Mouse (Mus musculus): ENCODE data around the gene Gne. TPM values are rescaled to one million over a fixed set of nuclear protein-coding genes. Genes with fewer than 3 reads are reported as not detected.

Gne gene
- polyA plus RNA-seq, 1 experiment from 2014 or later, result 20.7 TPM

DNA sequence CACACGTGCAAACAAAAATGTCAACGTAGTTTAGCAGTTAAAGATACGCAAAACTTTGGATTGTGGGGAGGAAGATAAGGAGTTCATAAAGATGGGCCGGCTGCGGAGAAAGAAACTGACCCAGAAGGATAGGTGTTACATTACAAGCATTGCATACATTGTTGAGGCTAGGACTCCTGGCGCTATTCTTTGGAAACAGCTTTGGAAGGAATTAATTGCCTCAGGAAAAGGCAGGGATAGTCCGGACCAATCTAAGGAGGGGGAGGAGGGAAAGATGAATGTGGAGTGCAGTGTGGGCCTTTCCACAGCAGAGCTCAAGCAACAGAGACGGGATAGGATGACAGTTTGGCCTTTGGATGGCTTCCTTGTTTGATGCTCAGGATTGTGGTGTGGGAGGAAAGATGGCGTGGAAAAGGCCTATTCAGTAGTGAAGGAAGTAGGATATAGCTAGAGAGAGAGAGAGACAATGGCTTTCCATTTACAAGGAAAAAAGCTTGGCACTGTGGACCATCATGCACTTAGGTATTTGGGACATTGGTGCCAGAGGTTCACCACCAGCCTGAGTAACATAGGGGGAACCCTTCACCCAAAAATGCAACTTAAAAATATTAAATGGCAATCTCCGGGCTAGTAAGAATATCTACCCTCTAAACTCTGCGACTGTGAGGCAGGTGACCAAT is 70.4 kb downstream of the Gne start:
- Histone ChIP-seq H3K4me1 (ENCODE audit: control insufficient read depth, insufficient read depth, low read length) (peaks cover 6% of the 10 kb centered on the region; the same call in 1 of the 2 replicates), H3K4me3 (ENCODE audit: low read depth, low read length) (peak overlapping the region; percentile 85), H3K36me3 (ENCODE audit: control insufficient read depth, insufficient read depth, low read length) (0 out of 2 replicates have a peak, but pooled peaks cover 2% of the 10 kb centered on the region), H3K27ac (replicated peaks; ENCODE audit: low read depth, low read length) (no peak overlapping the region), H3K9ac (ENCODE audit: low read length) (peak overlapping the region; percentile 85; the same call in 1 of the 2 replicates), H3K27me3 (ENCODE audit: control insufficient read depth, insufficient read depth, low read length) (no peaks in the 10 kb centered on the region), H3K9me3 (ENCODE audit: control insufficient read depth, low read length) (no peaks in the 10 kb centered on the region), H3K4me2 (ENCODE audit: low read depth, severe bottlenecking) (peak overlapping the region; percentile 70)
- no peak for ATAC-seq (ENCODE audit: insufficient number of reproducible peaks, low FRiP score, low TSS enrichment, low read depth)
- no peak for DNase-seq (ENCODE audit: low spot score)
- 31% methylated on average over 11 of the region's 11 CpGs for WGBS

DNA sequence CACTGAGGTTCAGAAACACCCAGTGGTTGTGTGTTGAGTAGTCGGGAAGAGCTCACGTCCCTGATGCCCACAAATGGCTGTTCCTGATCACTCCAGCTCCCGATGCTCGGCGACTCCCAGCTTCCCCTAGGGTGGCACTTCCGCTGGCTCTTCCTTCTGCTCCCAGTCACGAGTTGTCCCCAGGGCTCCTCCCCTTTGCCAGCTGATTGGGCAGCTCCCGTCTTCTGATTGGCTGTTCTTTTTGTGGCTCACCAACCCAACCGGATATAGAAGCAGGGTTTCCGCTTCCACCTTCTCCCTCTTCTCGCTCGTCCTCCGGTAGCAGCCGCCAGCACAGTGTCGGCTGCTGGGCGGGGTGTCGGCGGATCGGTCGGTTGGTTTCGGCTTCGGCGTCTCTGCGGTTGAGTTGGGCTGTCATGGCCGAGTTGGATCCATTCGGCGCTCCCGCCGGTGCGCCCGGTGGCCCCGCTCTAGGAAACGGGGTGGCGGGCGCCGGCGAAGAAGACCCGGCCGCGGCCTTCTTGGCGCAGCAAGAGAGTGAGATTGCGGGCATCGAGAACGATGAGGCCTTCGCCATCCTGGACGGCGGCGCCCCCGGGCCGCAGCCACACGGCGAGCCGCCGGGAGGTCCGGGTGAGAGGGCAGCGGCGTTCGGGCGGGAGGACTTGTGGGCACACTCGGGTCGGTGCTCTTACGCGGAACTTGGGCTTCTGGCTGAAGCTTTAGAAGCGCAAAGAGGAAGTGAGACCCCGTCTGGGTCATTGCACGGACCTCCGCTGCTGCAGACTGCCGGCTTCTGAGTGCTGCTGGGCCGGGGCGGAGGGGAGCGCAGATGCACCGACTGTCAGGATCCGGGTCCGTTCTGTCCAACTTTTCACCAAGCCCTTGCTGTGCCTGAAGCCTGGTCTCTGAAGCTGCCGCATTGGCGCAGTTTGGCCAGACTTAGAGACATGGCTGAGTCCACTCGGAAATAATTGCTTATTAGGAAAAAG is 71.3 kb downstream of the Gne start:
- Histone ChIP-seq H3K36me3 (ENCODE audit: control insufficient read depth, insufficient read depth, low read length) (0 out of 2 replicates have a peak, but pooled peaks cover 2% of the 10 kb centered on the region), H3K9me3 (ENCODE audit: control insufficient read depth, low read length) (no peaks in the 10 kb centered on the region), H3K9ac (ENCODE audit: low read length) (peak overlapping the region; percentile 85), H3K27me3 (ENCODE audit: control insufficient read depth, insufficient read depth, low read length) (no peaks in the 10 kb centered on the region), H3K4me1 (ENCODE audit: control insufficient read depth, insufficient read depth, low read length) (peaks cover 6% of the 10 kb centered on the region; the same call in 1 of the 2 replicates), H3K4me2 (ENCODE audit: low read depth, severe bottlenecking) (peak overlapping the region; percentile 70), H3K4me3 (ENCODE audit: low read depth, low read length) (peak overlapping the region; percentile 85), H3K27ac (replicated peaks; ENCODE audit: low read depth, low read length) (no peak overlapping the region)
- ATAC-seq (ENCODE audit: insufficient number of reproducible peaks, low FRiP score, low TSS enrichment, low read depth) (peak; percentile 94), DNase-seq (ENCODE audit: low spot score) (peak; percentile 93)
- whole genome bisulfite sequencing, result under 1% methylated on average over 76 of the region's 77 CpGs

DNA sequence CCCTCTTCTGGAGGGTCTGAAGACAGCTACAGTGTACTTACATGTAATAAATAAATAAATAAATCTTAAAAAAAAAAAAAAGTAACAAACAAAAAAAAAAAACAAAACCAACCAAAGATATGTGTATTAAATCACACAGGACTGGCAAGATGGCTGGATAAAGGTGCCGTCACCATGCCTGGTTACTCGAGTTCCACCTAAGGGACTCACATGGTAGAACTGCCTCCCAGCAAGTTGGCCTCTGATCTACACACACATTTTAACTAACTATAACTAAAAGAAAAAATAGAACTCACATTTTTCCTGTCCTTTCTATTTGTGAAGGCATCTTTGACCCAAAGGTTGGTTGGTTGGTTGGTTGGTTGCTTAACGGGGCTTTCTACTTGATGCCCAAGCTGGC is 72.2 kb downstream of the Gne start:
- WGBS, result 83% methylated on average over 3 of the region's 3 CpGs
- peaks cover 6% of the 10 kb centered on the region; the same call in 1 of the 2 replicates for H3K4me1 ChIP-seq (ENCODE audit: control insufficient read depth, insufficient read depth, low read length)
- ATAC-seq (ENCODE audit: insufficient number of reproducible peaks, low FRiP score, low TSS enrichment, low read depth) (no peak), DNase-seq (ENCODE audit: low spot score) (no peak)
- H3K9ac ChIP-seq (ENCODE audit: low read length), result peak overlapping the region; percentile 36; the same call in 1 of the 2 replicates
- H3K9me3 ChIP-seq (ENCODE audit: control insufficient read depth, low read length), result no peaks in the 10 kb centered on the region
- peak overlapping the region; percentile 70 for H3K4me2 ChIP-seq (ENCODE audit: low read depth, severe bottlenecking)
- no peak overlapping the region for H3K27ac ChIP-seq (replicated peaks; ENCODE audit: low read depth, low read length)
- H3K4me3 ChIP-seq (ENCODE audit: low read depth, low read length), result peak overlapping the region; percentile 85
- H3K36me3 ChIP-seq (ENCODE audit: control insufficient read depth, insufficient read depth, low read length), result 0 out of 2 replicates have a peak, but pooled peaks cover 2% of the 10 kb centered on the region
- H3K27me3 ChIP-seq (ENCODE audit: control insufficient read depth, insufficient read depth, low read length), result no peaks in the 10 kb centered on the region

- Histone ChIP-seq H3K27ac (replicated peaks; ENCODE audit: low read depth, low read length) (no peak overlapping the region), H3K9me3 (ENCODE audit: control insufficient read depth, low read length) (no peaks in the 10 kb centered on the region), H3K4me3 (ENCODE audit: low read depth, low read length) (no peak overlapping the region), H3K27me3 (ENCODE audit: control insufficient read depth, insufficient read depth, low read length) (no peaks in the 10 kb centered on the region), H3K4me1 (ENCODE audit: control insufficient read depth, insufficient read depth, low read length) (peaks cover 6% of the 10 kb centered on the region; the same call in 1 of the 2 replicates), H3K36me3 (ENCODE audit: control insufficient read depth, insufficient read depth, low read length) (0 out of 2 replicates have a peak, but pooled peaks cover 2% of the 10 kb centered on the region), H3K4me2 (ENCODE audit: low read depth, severe bottlenecking) (no peak overlapping the region), H3K9ac (ENCODE audit: low read length) (no peak overlapping the region)
- WGBS, result 48% methylated on average over 2 of the region's 2 CpGs
- no peak for DNase-seq (ENCODE audit: low spot score)
- no peak for ATAC-seq (ENCODE audit: insufficient number of reproducible peaks, low FRiP score, low TSS enrichment, low read depth)
Observed at GRCm38 (mm10) chr4:44010893-44011292, 73.1 kb downstream of the Gne start.

DNA sequence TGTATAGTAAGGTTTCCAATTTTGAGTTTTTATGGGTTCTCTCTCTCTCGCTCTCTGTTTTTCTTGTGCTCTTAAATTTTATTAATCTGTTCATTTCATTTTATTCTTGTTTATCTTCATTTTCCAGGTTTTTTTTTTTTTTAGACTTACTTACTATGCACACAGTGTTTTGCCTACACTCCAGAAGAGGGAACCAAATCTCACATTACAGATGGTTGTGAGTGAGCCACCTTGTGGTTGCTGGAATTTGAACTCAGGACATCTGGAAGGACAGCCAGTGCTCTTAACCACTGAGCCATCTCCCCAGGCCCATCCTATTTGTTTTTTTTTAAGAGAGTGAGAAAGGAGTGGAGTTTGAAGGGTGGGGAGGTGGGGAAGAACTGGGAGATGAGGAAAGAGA is 73.8 kb downstream of the Gne start:
- Histone ChIP-seq H3K27ac (replicated peaks; ENCODE audit: low read depth, low read length) (no peak overlapping the region), H3K27me3 (ENCODE audit: control insufficient read depth, insufficient read depth, low read length) (no peaks in the 10 kb centered on the region), H3K4me3 (ENCODE audit: low read depth, low read length) (no peak overlapping the region), H3K4me1 (ENCODE audit: control insufficient read depth, insufficient read depth, low read length) (peaks cover 6% of the 10 kb centered on the region; the same call in 1 of the 2 replicates), H3K36me3 (ENCODE audit: control insufficient read depth, insufficient read depth, low read length) (0 out of 2 replicates have a peak, but pooled peaks cover 2% of the 10 kb centered on the region), H3K9ac (ENCODE audit: low read length) (no peak overlapping the region), H3K9me3 (ENCODE audit: control insufficient read depth, low read length) (no peaks in the 10 kb centered on the region), H3K4me2 (ENCODE audit: low read depth, severe bottlenecking) (no peak overlapping the region)
- WGBS, result 91% methylated on average over 1 of the region's 1 CpGs
- no peak for DNase-seq (ENCODE audit: low spot score)
- ATAC-seq (ENCODE audit: insufficient number of reproducible peaks, low FRiP score, low TSS enrichment, low read depth), result no peak

DNA sequence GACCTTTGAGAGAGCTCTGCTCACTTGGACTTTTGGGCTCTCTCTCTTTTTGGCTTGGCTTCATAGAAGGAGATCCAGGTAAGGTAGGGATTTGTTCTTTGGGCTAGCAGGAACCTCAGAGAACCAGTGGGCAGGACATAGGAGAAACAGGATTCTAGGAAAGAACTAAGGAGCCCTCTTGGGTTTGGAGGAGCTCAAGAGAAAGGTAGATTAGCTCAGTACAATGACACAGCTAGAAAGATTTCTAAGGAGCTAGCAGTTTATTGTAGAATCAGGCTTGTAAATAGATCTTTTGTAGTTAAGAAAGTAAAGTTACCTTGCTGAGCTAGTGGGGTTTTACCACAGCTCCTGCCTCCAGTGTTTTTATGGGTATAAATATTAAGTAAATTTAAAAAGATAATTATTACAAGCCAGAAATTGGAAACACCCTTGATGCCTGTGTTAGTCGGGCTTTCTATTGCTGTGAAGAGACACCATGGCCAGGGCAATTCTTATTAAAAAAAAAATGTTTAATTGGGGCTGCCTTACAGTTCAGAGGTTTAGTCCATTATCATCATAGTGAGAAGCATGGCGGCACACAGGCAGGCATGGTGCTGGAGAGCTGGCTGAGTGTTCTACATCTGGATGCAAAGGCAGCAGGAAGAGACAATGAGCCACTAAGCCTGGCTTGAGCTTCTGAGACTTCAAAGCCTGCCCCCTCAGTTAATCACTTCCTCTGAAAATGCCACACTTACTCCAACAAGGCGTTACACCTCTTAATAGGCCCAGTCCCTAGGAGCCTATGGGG is 79.2 kb downstream of the Gne start:
- Histone ChIP-seq H3K4me2 (ENCODE audit: low read depth, severe bottlenecking) (no peak overlapping the region), H3K9ac (ENCODE audit: low read length) (no peak overlapping the region), H3K36me3 (ENCODE audit: control insufficient read depth, insufficient read depth, low read length) (no peaks in the 10 kb centered on the region), H3K9me3 (ENCODE audit: control insufficient read depth, low read length) (no peaks in the 10 kb centered on the region), H3K27ac (replicated peaks; ENCODE audit: low read depth, low read length) (no peak overlapping the region), H3K27me3 (ENCODE audit: control insufficient read depth, insufficient read depth, low read length) (no peaks in the 10 kb centered on the region), H3K4me1 (ENCODE audit: control insufficient read depth, insufficient read depth, low read length) (no peaks in the 10 kb centered on the region), H3K4me3 (ENCODE audit: low read depth, low read length) (no peak overlapping the region)
- DNase-seq (ENCODE audit: low spot score) (no peak), ATAC-seq (ENCODE audit: insufficient number of reproducible peaks, low FRiP score, low TSS enrichment, low read depth) (no peak)
- 70% methylated on average over 3 of the region's 3 CpGs for WGBS

DNA sequence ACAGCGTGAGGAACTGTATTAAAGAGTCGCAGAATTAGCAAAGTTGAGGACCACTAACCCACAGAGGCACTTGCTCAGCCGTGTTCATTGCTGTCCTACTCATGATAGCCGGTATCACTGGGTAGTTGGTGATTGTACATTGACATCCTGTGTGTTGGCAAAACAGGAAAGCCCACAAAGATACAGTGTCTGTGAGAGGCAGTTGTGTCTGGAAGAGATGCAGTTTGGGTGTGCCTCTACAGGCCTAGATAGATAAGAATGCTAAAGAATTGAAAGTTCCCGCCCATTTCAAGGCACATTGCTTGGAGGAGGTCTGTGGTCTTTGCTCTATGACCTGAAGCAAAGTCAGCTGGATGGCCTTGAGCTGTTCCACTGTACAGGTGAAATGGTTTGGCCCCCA is 79.9 kb downstream of the Gne start, which contains the start of gene Clta:
Clta (plus strand) TSS at position 327 of the 400 bp plus-strand sequence.
- Histone ChIP-seq H3K9me3 (ENCODE audit: control insufficient read depth, low read length) (no peaks in the 10 kb centered on the region), H3K27ac (replicated peaks; ENCODE audit: low read depth, low read length) (no peak within 1 kb of the TSS), H3K4me3 (ENCODE audit: low read depth, low read length) (no peak within 1 kb of the TSS), H3K36me3 (ENCODE audit: control insufficient read depth, insufficient read depth, low read length) (no peaks in the 10 kb centered on the region), H3K4me2 (ENCODE audit: low read depth, severe bottlenecking) (no peak within 1 kb of the TSS), H3K9ac (ENCODE audit: low read length) (no peak within 1 kb of the TSS), H3K27me3 (ENCODE audit: control insufficient read depth, insufficient read depth, low read length) (no peaks in the 10 kb centered on the region), H3K4me1 (ENCODE audit: control insufficient read depth, insufficient read depth, low read length) (no peaks in the 10 kb centered on the region)
- 91% methylated on average over 5 of the region's 5 CpGs for WGBS
- no peak for ATAC-seq (ENCODE audit: insufficient number of reproducible peaks, low FRiP score, low TSS enrichment, low read depth)
- no peak for DNase-seq (ENCODE audit: low spot score)
